Mouse (Mus musculus): ENCODE measurements at regions not wholly inside any gene's neighbourhood (a gene's known extent, or its start where the extent isn't known, plus 50 kb on each side); places are given as distances from the start of the nearest gene placed in this dataset.

GRCm38 (mm10) chr13:37514641-37515305, 169.8 kb downstream of the Ly86 start:
- Histone ChIP-seq H3K4me2 (ENCODE audit: low read depth, low read length) (peak overlapping the region; percentile 45; the same call in 1 of the 2 replicates), H3K27me3 (ENCODE audit: control insufficient read depth, insufficient read depth, low read length) (no peaks in the 10 kb centered on the region), H3K4me3 (replicated peaks; ENCODE audit: low read length) (no peak overlapping the region), H3K9me3 (replicated peaks; ENCODE audit: control insufficient read depth, low read length) (no peaks in the 10 kb centered on the region), H3K4me1 (ENCODE audit: control insufficient read depth, insufficient read depth, low read length) (peaks cover 20% of the 10 kb centered on the region), H3K9ac (ENCODE audit: low read length) (peak overlapping the region; percentile 30; the same call in 1 of the 2 replicates), H3K36me3 (ENCODE audit: control insufficient read depth, insufficient read depth, low read length) (no peaks in the 10 kb centered on the region), H3K27ac (ENCODE audit: low read length) (peak overlapping the region; percentile 90)
- WGBS = 70% methylated on average over 12 of the region's 12 CpGs
- no peak for ATAC-seq (ENCODE audit: insufficient read depth, low FRiP score)

- ATAC-seq (ENCODE audit: insufficient read depth, low FRiP score) = no peak
- peaks cover 19% of the 10 kb centered on the region for H3K4me1 ChIP-seq (ENCODE audit: control insufficient read depth, insufficient read depth, low read length)
- 45% methylated on average over 14 of the region's 14 CpGs for WGBS
Observed at GRCm38 (mm10) chr13:37517055-37517807, 172.2 kb downstream of the Ly86 start.

GRCm38 (mm10) chr13:37519948-37520347, 174.9 kb downstream of the Ly86 start:
- Histone ChIP-seq H3K27ac (ENCODE audit: low read length) (no peak overlapping the region), H3K36me3 (ENCODE audit: control insufficient read depth, insufficient read depth, low read length) (no peaks in the 10 kb centered on the region), H3K4me3 (replicated peaks; ENCODE audit: low read length) (no peak overlapping the region), H3K27me3 (ENCODE audit: control insufficient read depth, insufficient read depth, low read length) (no peaks in the 10 kb centered on the region), H3K4me1 (ENCODE audit: control insufficient read depth, insufficient read depth, low read length) (peaks cover 4% of the 10 kb centered on the region; the same call in 1 of the 2 replicates), H3K4me2 (ENCODE audit: low read depth, low read length) (no peak overlapping the region), H3K9me3 (replicated peaks; ENCODE audit: control insufficient read depth, low read length) (no peaks in the 10 kb centered on the region), H3K9ac (ENCODE audit: low read length) (no peak overlapping the region)
- ATAC-seq (ENCODE audit: insufficient read depth, low FRiP score) = no peak
- WGBS = 85% methylated on average over 3 of the region's 3 CpGs

More at GRCm38 (mm10) chr13:37517055-37517807, 172.2 kb downstream of the Ly86 start:
- H3K9ac ChIP-seq (ENCODE audit: low read length) = no peak overlapping the region
- no peak overlapping the region for H3K4me2 ChIP-seq (ENCODE audit: low read depth, low read length)
- H3K36me3 ChIP-seq (ENCODE audit: control insufficient read depth, insufficient read depth, low read length) = no peaks in the 10 kb centered on the region
- no peaks in the 10 kb centered on the region for H3K9me3 ChIP-seq (replicated peaks; ENCODE audit: control insufficient read depth, low read length)
- no peaks in the 10 kb centered on the region for H3K27me3 ChIP-seq (ENCODE audit: control insufficient read depth, insufficient read depth, low read length)
- no peak overlapping the region for H3K27ac ChIP-seq (ENCODE audit: low read length)
- H3K4me3 ChIP-seq (replicated peaks; ENCODE audit: low read length) = no peak overlapping the region

GRCm38 (mm10) chr13:37525097-37525726, 180.2 kb downstream of the Ly86 start:
- no peak for ATAC-seq (ENCODE audit: insufficient read depth, low FRiP score)
- no peak overlapping the region for H3K27ac ChIP-seq (ENCODE audit: low read length)

GRCm38 (mm10) chr13:37526102-37526501, 181.1 kb downstream of the Ly86 start:
- no peaks in the 10 kb centered on the region for H3K36me3 ChIP-seq (ENCODE audit: control insufficient read depth, insufficient read depth, low read length)
- no peak overlapping the region for H3K4me2 ChIP-seq (ENCODE audit: low read depth, low read length)
- no peak overlapping the region for H3K27ac ChIP-seq (ENCODE audit: low read length)
- no peaks in the 10 kb centered on the region for H3K27me3 ChIP-seq (ENCODE audit: control insufficient read depth, insufficient read depth, low read length)
- no peak for ATAC-seq (ENCODE audit: insufficient read depth, low FRiP score)
- H3K9ac ChIP-seq (ENCODE audit: low read length) = no peak overlapping the region
- 0 out of 2 replicates have a peak, but pooled peaks cover 2% of the 10 kb centered on the region for H3K4me1 ChIP-seq (ENCODE audit: control insufficient read depth, insufficient read depth, low read length)
- H3K4me3 ChIP-seq (replicated peaks; ENCODE audit: low read length) = no peak overlapping the region
- no peaks in the 10 kb centered on the region for H3K9me3 ChIP-seq (replicated peaks; ENCODE audit: control insufficient read depth, low read length)
- 72% methylated on average over 8 of the region's 8 CpGs for WGBS

More at GRCm38 (mm10) chr13:37525097-37525726, 180.2 kb downstream of the Ly86 start:
- 77% methylated on average over 15 of the region's 15 CpGs for WGBS
- no peaks in the 10 kb centered on the region for H3K36me3 ChIP-seq (ENCODE audit: control insufficient read depth, insufficient read depth, low read length)
- H3K9me3 ChIP-seq (replicated peaks; ENCODE audit: control insufficient read depth, low read length) = no peaks in the 10 kb centered on the region
- H3K4me2 ChIP-seq (ENCODE audit: low read depth, low read length) = no peak overlapping the region
- H3K9ac ChIP-seq (ENCODE audit: low read length) = no peak overlapping the region
- H3K4me1 ChIP-seq (ENCODE audit: control insufficient read depth, insufficient read depth, low read length) = 0 out of 2 replicates have a peak, but pooled peaks cover 2% of the 10 kb centered on the region
- no peak overlapping the region for H3K4me3 ChIP-seq (replicated peaks; ENCODE audit: low read length)
- H3K27me3 ChIP-seq (ENCODE audit: control insufficient read depth, insufficient read depth, low read length) = no peaks in the 10 kb centered on the region

GRCm38 (mm10) chr13:37528380-37528779, 183.4 kb downstream of the Ly86 start:
- no peak for ATAC-seq (ENCODE audit: insufficient read depth, low FRiP score)
- WGBS = 47% methylated on average over 9 of the region's 9 CpGs
- H3K27ac ChIP-seq (ENCODE audit: low read length) = no peak overlapping the region
- no peak overlapping the region for H3K9ac ChIP-seq (ENCODE audit: low read length)
- no peaks in the 10 kb centered on the region for H3K27me3 ChIP-seq (ENCODE audit: control insufficient read depth, insufficient read depth, low read length)
- H3K4me2 ChIP-seq (ENCODE audit: low read depth, low read length) = no peak overlapping the region
- H3K4me3 ChIP-seq (replicated peaks; ENCODE audit: low read length) = no peak overlapping the region
- H3K4me1 ChIP-seq (ENCODE audit: control insufficient read depth, insufficient read depth, low read length) = peaks cover 9% of the 10 kb centered on the region
- no peaks in the 10 kb centered on the region for H3K36me3 ChIP-seq (ENCODE audit: control insufficient read depth, insufficient read depth, low read length)
- no peaks in the 10 kb centered on the region for H3K9me3 ChIP-seq (replicated peaks; ENCODE audit: control insufficient read depth, low read length)

- H3K36me3 ChIP-seq (ENCODE audit: control insufficient read depth, insufficient read depth, low read length) = no peaks in the 10 kb centered on the region
- H3K4me3 ChIP-seq (replicated peaks; ENCODE audit: low read length) = no peak overlapping the region
- H3K27me3 ChIP-seq (ENCODE audit: control insufficient read depth, insufficient read depth, low read length) = no peaks in the 10 kb centered on the region
- H3K27ac ChIP-seq (ENCODE audit: low read length) = no peak overlapping the region
- WGBS = 65% methylated on average over 7 of the region's 7 CpGs
- ATAC-seq (ENCODE audit: insufficient read depth, low FRiP score) = no peak
- peaks cover 9% of the 10 kb centered on the region for H3K4me1 ChIP-seq (ENCODE audit: control insufficient read depth, insufficient read depth, low read length)
- no peaks in the 10 kb centered on the region for H3K9me3 ChIP-seq (replicated peaks; ENCODE audit: control insufficient read depth, low read length)
- H3K9ac ChIP-seq (ENCODE audit: low read length) = no peak overlapping the region
- no peak overlapping the region for H3K4me2 ChIP-seq (ENCODE audit: low read depth, low read length)
Observed at GRCm38 (mm10) chr13:37528876-37529275, 183.9 kb downstream of the Ly86 start.

GRCm38 (mm10) chr13:37531512-37532183, 186.6 kb downstream of the Ly86 start:
- H3K4me1 ChIP-seq (ENCODE audit: control insufficient read depth, insufficient read depth, low read length) = peaks cover 9% of the 10 kb centered on the region
- no peak overlapping the region for H3K27ac ChIP-seq (ENCODE audit: low read length)
- no peak overlapping the region for H3K4me2 ChIP-seq (ENCODE audit: low read depth, low read length)
- WGBS = 49% methylated on average over 8 of the region's 8 CpGs
- H3K9ac ChIP-seq (ENCODE audit: low read length) = no peak overlapping the region
- H3K9me3 ChIP-seq (replicated peaks; ENCODE audit: control insufficient read depth, low read length) = no peaks in the 10 kb centered on the region
- H3K27me3 ChIP-seq (ENCODE audit: control insufficient read depth, insufficient read depth, low read length) = no peaks in the 10 kb centered on the region
- no peak for ATAC-seq (ENCODE audit: insufficient read depth, low FRiP score)
- no peak overlapping the region for H3K4me3 ChIP-seq (replicated peaks; ENCODE audit: low read length)
- no peaks in the 10 kb centered on the region for H3K36me3 ChIP-seq (ENCODE audit: control insufficient read depth, insufficient read depth, low read length)

Data from stomach, embryonic 16.5 days (tissue).